10 mouse cellular contexts compared by ENCODE assay signal in genomic region chr4:119460728-119461141, GRCm38 (mm10). TPM values are rescaled to one million over a fixed set of nuclear protein-coding genes. Genes with fewer than 3 reads are reported as not detected.
A peak's percentile ranks its signal among the peaks of the same experiment; 100 is the strongest.
DNase-seq lines count a peak whose midpoint lies in the region; ATAC-seq and TF ChIP-seq lines count a peak whose summit lies in the region.
"Had no signal": no experiment of that assay in that cellular context is flagged by ENCODE, and none has a peak within 500 bp of the region (broad histone marks: within the 10 kb centered on the region; RNA-seq: fewer than 3 reads in every experiment).

No protein-coding gene starts in this region.

- H3K4me3 ChIP-seq in heart, embryonic 10.5 days = no peak overlapping the region
- no peak overlapping the region for H3K4me3 ChIP-seq in embryonic facial prominence, embryonic 13.5 days
- no peak overlapping the region for H3K4me3 ChIP-seq in thymus, adult 2 months (ENCODE audit: control insufficient read depth, insufficient read depth, low read length)
- H3K4me3 ChIP-seq: myocyte had no signal

- DNase-seq in heart, adult 11 months = peak; percentile 97
- DNase-seq in heart, embryonic 10.5 days (ENCODE audit: low spot score) = no peak
- DNase-seq in heart, adult 9 months (ENCODE audit: low spot score in 2 of 2) = peak; percentile 65 to 77
- DNase-seq in kidney, postnatal 14 days = peak; percentile 45
- DNase-seq in lung, adult 18-20 months = peak; percentile 19 to 41
- DNase-seq in right cerebral cortex, adult 18-20 months = peak; percentile 87
- no peak for DNase-seq in thymus, adult 2 months

- H3K9ac ChIP-seq in embryonic facial prominence, embryonic 13.5 days = no peak overlapping the region

- no peak; the same call in 1 of the 2 replicates for ATAC-seq in embryonic facial prominence, embryonic 13.5 days (ENCODE audit: insufficient number of reproducible peaks, insufficient read depth, low FRiP score, low TSS enrichment, low read depth)

- H3K36me3 ChIP-seq in heart, embryonic 10.5 days = no peaks in the 10 kb centered on the region
- H3K36me3 ChIP-seq in embryonic facial prominence, embryonic 13.5 days = no peaks in the 10 kb centered on the region
- H3K36me3 ChIP-seq in thymus, adult 2 months (ENCODE audit: control insufficient read depth, insufficient read depth, low read length) = no peaks in the 10 kb centered on the region

- H3K4me1 ChIP-seq in heart, embryonic 10.5 days = peaks cover 26% of the 10 kb centered on the region
- peaks cover 30% of the 10 kb centered on the region for H3K4me1 ChIP-seq in embryonic facial prominence, embryonic 13.5 days
- H3K4me1 ChIP-seq in thymus, adult 2 months (replicated peaks; ENCODE audit: control insufficient read depth, insufficient read depth, low read length) = peaks cover 8% of the 10 kb centered on the region

- WGBS in heart, embryonic 10.5 days = 41% methylated on average over 8 of the region's 8 CpGs
- 27% methylated on average over 8 of the region's 8 CpGs for WGBS in embryonic facial prominence, embryonic 13.5 days
- WGBS in thymus, adult 2 months = 84% methylated on average over 8 of the region's 8 CpGs

- no peak for TF ChIP-seq POLR2A in thymus, adult 2 months (IDR thresholded peaks at IDR 0.05; ENCODE audit: control insufficient read depth, extremely low read depth, insufficient read depth, low read length, poor library complexity)

- peak overlapping the region; percentile 4; the same call in 1 of the 2 replicates for H3K4me2 ChIP-seq in embryonic facial prominence, embryonic 13.5 days

- TF ChIP-seq CTCF in thymus, adult 2 months (IDR thresholded peaks at IDR 0.05; ENCODE audit: borderline replicate concordance, control insufficient read depth, extremely low read depth, insufficient read depth, low read length, poor library complexity) = no peak

- no peak overlapping the region for H3K27ac ChIP-seq in heart, embryonic 10.5 days
- 0 out of 2 replicates have a peak overlapping the region, but pooled peaks have one; percentile 4 for H3K27ac ChIP-seq in embryonic facial prominence, embryonic 13.5 days
- no peak overlapping the region for H3K27ac ChIP-seq in thymus, adult 2 months (ENCODE audit: control insufficient read depth, insufficient read depth, low read length)

- H3K9me3 ChIP-seq in heart, embryonic 10.5 days = no peaks in the 10 kb centered on the region
- H3K9me3 ChIP-seq in embryonic facial prominence, embryonic 13.5 days = no peaks in the 10 kb centered on the region

- H3K27me3 ChIP-seq in heart, embryonic 10.5 days (ENCODE audit: insufficient read depth, poor library complexity, severe bottlenecking) = 0 out of 2 replicates have a peak, but pooled peaks cover 5% of the 10 kb centered on the region
- H3K27me3 ChIP-seq in embryonic facial prominence, embryonic 13.5 days = no peaks in the 10 kb centered on the region
- H3K27me3 ChIP-seq in thymus, adult 2 months (ENCODE audit: control insufficient read depth, insufficient read depth, low read length) = no peaks in the 10 kb centered on the region

RNA-seq across cellular contexts. Expression of gene Rimkla, which starts 31.7 kb away (rescaled TPM):
- 4.4 and 8.2 TPM in 2 replicates for polyA plus RNA-seq in heart, embryonic 10.5 days (2016; fragmentation: Nextera tagmentation; extraction: Ambion mirVana)
- polyA plus RNA-seq in embryonic facial prominence, embryonic 13.5 days (2015; fragmentation: Nextera tagmentation; extraction: Ambion mirVana) = 0.61 and 1.2 TPM in 2 replicates
- 1.8 and 2.2 TPM in 2 replicates for polyA plus RNA-seq in thymus, adult 2 months (2012; rRNA removed)
- polyA plus RNA-seq: C2C12, myocyte had no signal

RNA-seq across cellular contexts. Expression of gene Zmynd12, which starts 38.1 kb away (rescaled TPM):
- 0.15 and 0.34 TPM in 2 replicates for polyA plus RNA-seq in heart, embryonic 10.5 days (2016; fragmentation: Nextera tagmentation; extraction: Ambion mirVana)
- polyA plus RNA-seq in embryonic facial prominence, embryonic 13.5 days (2015; fragmentation: Nextera tagmentation; extraction: Ambion mirVana) = 0.63 TPM in 1 of 2 replicates, not detected in the other
- 0.35 and 0.55 TPM in 2 replicates for polyA plus RNA-seq in thymus, adult 2 months (2012; rRNA removed)
- polyA plus RNA-seq: C2C12 had no signal

RNA-seq across cellular contexts. Expression of gene Ppcs, which starts 38.5 kb away (rescaled TPM):
- 30.4 and 33.5 TPM in 2 replicates for polyA plus RNA-seq in heart, embryonic 10.5 days (2016; fragmentation: Nextera tagmentation; extraction: Ambion mirVana)
- polyA plus RNA-seq in embryonic facial prominence, embryonic 13.5 days (2015; fragmentation: Nextera tagmentation; extraction: Ambion mirVana) = 28.3 and 32.2 TPM in 2 replicates
- polyA plus RNA-seq in thymus, adult 2 months (2012; rRNA removed) = 20.1 and 21.8 TPM in 2 replicates

RNA-seq across cellular contexts. Expression of gene Ccdc30, which starts 45.4 kb away (rescaled TPM):
- polyA plus RNA-seq in heart, embryonic 10.5 days (2016; fragmentation: Nextera tagmentation; extraction: Ambion mirVana) = 3.1 and 3.6 TPM in 2 replicates
- 5.0 and 6.4 TPM in 2 replicates for polyA plus RNA-seq in embryonic facial prominence, embryonic 13.5 days (2015; fragmentation: Nextera tagmentation; extraction: Ambion mirVana)
- 3.4 and 3.7 TPM in 2 replicates for polyA plus RNA-seq in thymus, adult 2 months (2012; rRNA removed)

Comparison
In these comparisons a context has a peak if more than half of its experiments do, and no peak if none do; other contexts are left out.
1. DNase-seq: peak in heart, adult 11 months (single experiment), heart, adult 9 months (2 of 2), kidney, postnatal 14 days (single experiment), lung, adult 18-20 months (2 of 2) and right cerebral cortex, adult 18-20 months (single experiment); none in heart, embryonic 10.5 days (single experiment) and thymus, adult 2 months (single experiment).